Mouse (Mus musculus): Measurements from ENCODE around the gene Gzmf.
A peak's percentile ranks its signal among the peaks of the same experiment; 100 is the strongest.
"Not testable (repeated sequence)": the region's sequence is repeated elsewhere in the genome, so short reads cannot be mapped to it uniquely, and the experiment has no call there.

The Gzmf gene

DNA sequence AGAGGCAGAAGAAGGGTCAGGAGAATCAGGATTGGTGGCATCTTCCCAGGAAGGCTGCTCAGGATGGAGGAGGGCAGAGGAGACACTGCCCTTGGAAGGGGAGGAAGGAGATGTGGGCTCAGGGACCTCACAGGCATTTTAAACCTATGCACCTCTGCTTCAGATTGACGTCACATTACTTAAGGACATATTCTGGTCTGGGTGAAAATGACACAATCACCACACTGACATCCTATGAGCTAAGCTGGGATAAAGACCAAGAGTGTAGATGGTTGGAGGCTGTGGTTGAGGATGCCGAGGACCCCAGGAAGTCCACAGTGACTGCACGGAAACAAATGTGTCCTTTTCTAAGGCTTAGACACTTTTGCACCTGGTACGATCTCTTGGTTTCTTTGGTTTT is at the start of gene Gzmf:
Gene Gzmf, minus strand, starts transcription at position 101 of the 400 bp plus-strand sequence.
- DNase-seq (ENCODE audit: low spot score) = no peak

DNA sequence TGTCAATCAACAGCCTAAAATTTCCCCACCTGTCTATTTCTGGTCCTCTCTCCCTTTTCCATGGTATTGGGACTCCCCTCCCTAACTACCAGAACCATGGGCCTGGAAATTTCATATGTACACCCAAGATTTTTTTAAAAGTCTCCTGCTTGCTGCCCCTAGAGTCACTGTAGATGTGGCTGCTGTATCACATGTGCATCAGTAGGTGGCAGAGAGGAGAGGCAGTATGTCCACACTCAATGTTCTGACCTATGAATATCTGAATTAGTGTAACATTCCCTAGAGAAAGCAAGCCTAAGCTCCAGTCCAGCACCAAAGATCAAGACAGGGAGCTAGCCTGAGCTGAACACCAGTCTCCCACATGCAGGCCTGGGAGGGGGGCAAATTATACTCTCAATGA is 29.2 kb upstream of the Gzmf start:
- no peak for DNase-seq (ENCODE audit: low spot score)

DNA sequence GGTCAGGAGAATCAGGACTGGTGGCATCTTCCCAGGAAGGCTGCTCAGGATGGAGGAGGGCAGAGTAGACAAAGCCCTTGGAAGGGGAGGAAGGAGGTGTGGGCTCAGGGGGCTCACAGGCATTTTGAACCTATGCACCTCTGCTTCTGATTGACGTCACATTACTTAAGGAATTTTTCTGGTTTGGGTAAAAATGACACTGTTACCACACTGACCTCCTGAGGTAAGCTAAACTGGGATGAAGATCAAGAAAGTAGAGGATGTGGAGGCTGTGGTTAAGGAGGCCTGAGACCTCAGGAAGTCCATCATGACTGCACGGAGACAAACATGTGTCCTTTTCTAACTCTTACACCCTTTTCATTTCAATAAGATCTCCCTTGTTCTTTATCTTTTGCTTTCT is 23.3 kb upstream of the Gzmf start, which contains the start of gene Gzmc:
Gene Gzmc, minus strand, starts transcription at position 101 of the 400 bp plus-strand sequence.
- no peak for DNase-seq (ENCODE audit: low spot score)

DNA sequence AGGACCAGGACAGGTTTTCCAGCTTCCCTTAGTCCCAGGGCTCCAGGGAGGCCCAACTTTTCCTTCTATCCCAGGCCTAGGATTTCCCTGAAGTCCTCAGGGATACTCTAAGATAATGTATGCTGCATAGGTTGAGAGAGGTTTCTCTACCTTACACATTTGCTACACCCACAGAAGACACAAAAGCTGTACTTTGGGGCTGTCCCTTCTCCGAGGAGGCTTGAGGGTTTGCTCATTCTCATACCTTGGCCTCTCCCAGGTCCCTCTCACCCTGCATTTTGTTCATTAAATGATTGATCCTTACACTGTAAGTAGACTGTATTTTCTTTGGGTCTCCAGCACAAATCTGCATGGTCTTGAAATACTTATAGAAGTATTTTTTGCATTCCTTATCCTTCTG is 5.6 kb downstream of the Gzmf start:
- no peak for DNase-seq (ENCODE audit: low spot score)

DNA sequence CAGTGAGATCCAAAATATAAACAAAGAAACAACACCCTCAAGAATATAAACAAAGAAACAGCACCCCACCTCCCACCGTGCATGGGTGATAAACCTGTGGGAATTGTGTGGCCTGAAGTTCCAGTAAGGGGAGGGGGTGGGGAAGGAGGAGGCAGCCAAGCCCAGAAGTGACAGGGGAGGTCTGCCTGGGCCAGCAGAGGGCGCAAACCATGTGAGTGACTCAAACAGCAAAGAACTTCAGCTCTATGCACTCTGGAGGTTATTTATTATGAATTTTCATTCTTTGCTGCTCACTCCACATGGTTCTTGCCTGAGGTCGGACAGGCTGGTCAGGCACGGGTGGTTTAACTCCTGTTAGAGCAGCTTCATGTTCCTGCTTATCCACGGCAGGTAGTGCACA is 6.2 kb downstream of the Gzmf start:
- DNase-seq (ENCODE audit: low spot score) = not testable (repeated sequence)

DNA sequence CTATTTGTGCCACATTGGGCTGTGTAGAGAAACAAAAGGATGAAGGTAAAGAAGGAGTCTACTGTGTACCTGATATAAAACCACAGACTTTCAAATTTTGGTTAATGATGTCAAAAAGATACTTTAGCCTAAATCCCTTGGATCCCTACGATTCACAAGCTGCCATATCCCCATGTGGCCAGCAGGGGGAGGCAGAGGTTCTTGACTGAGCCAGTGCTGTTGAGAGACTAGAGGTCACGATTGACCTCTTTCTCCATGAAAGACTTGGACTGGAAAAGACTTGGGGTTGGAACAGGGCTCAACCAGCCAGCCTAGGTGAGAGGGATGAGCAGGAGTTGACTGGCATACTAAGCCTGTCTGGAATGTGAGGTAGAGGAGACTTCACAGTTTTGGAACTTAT is 7.2 kb downstream of the Gzmf start:
- DNase-seq (ENCODE audit: low spot score) = peak; percentile 52

DNA sequence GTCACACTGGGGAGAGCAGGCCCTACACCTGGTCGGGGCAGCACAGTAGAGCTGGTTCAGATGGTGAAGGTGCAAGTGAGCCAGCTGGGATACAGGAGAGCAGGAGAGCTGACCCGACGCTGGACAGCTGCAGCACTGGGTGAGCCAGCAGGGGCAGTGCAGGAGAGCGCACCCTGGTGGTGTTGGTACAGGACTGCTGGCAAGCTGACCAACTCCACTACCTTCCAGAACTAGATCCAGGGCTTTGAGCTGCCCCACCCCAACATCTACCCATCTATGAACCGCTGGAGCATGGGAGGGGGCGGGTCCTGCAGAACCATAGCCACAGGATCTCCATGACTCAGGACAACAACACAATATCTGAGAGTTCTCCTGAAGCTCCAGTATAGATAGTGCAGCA is 24.3 kb downstream of the Gzmf start:
- DNase-seq (ENCODE audit: low spot score) = no peak

DNA sequence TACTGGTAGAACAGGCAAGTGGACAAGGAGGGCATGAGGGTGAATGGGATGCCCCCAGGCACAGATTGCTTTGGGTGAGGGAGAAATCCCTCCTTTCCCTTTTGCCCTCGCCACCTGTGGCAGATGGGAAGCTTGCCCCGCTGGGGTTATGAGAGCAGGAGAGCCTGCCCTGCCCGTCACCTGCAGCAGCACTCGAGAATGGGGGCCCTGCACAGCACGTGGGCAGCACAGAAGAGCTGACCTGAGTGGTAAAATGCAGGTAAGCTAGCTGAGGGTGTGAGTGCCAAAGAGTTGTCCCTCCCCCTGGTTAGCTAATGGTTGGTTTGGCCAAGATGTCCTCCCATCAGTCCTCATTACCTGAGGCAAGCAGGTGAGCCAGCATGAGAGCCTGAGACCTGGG is 24.7 kb downstream of the Gzmf start:
- no peak for DNase-seq (ENCODE audit: low spot score)

DNA sequence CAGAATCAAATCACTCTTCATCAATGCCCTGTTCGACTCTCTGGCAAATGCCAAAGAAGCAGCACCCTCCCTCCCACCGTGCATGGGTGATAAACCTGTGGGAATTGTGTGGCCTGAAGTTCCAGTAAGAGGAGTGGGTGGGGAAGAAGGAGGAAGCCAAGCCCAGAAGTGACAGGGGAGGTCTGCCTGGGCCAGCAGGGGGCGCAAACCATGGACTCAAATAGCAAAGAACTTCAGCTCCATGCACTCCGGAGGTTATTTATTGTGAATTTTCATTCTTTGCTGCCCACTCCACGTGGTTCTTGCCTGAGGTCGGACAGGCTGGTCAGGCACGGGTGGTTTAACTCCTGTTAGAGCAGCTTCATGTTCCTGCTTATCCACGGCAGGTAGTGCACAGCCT is 33.6 kb downstream of the Gzmf start:
- DNase-seq (ENCODE audit: low spot score) = peak; percentile 9

DNA sequence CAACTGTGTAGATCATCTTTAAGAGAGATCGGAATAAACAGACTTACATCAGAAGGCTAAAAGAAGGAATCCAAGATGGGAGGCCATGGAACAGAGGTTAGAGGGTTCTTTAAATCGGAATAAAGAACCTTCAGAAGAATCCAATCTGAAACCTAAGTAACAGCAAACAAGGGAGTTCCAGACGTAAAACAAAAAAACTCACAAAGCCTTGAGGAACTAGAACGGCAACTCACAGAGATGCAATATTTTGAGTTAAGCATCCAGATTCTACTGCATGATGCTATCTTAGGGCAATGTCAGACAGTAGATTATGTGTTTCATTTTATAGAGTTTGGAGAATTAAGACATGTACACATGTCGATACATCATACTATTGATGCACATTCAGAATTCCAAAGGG is 36.7 kb downstream of the Gzmf start, which contains the start of gene Gzmn:
Gene Gzmn, minus strand, starts transcription at position 101 of the 400 bp plus-strand sequence.
- no peak for DNase-seq (ENCODE audit: low spot score)

DNA sequence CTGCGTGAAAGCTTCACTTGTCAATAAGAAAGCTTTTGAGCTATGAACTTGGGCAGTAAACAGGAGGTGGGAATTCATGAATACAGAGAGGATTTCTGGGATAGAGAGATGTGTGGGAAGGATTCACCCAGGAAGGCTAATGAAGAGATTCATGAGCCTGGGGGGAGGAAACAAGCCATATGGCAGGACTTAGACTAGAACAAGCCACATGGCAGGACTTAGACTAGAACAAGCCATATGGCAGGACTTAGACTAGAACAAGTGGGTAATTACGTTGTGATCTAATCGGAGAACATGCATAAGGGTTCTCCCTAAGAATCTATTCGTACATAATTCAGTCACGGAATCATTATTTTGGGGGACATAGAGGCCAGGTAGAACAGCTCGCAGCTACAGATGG is 37.8 kb downstream of the Gzmf start:
- no peak for DNase-seq (ENCODE audit: low spot score)

DNA sequence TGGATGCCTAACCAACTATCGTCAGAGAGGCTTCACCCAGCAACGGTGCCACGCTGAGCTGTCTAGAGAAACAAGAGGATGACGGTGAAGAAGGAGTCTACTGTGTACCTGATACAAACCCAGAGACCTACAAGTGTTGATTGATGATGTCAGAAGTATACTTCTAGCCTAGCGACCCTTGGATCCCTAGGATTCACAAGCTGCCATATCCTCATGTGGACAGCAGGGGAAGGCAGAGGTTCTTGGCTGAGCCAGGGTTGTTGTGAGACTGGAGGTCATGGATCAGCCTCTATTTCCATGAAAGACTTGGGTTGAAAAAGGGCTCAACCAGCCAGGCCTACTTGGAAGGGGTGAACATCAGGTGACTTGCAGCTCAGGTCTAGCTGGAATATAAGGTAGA is 38.5 kb downstream of the Gzmf start:
- DNase-seq (ENCODE audit: low spot score) = no peak

DNA sequence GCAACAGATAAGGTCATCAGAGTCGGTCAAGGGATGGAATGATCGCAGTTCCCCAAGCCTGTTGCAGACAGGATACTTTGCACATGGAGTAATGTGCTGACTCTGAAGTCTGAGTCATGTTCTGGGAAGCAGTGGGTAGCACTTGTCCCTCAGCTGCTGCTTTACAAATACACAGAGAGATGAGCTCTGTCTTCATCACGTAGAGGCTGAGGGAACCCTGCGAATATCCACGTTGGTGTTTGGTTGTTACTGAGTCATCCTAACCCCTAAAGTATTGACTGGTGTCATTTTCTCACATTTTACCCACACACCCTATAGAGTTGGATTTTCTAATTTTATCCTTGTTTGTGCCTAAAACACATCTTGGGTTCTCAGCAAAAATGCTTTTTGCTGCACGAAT is 43.2 kb downstream of the Gzmf start:
- no peak for DNase-seq (ENCODE audit: low spot score)

DNA sequence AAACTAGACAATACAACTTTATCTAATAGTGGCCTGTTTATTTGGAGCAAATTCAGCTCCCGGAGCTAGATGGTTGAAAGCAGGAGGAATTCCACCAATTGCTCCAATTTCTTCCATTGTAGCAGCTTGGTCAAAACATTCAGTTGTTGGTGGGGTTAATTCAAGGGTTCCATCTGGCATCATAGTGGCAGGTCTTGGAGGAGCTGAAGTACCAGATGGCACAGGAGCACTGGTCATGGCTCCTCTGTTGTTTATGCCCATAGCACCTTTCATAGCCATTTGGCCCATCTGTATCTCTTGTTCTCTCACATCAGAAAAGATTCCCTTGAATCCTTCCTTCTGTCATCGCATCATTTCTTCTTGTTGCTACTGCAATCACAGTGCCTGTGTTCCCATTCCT is 49.1 kb downstream of the Gzmf start:
- no peak for DNase-seq (ENCODE audit: low spot score)

DNA sequence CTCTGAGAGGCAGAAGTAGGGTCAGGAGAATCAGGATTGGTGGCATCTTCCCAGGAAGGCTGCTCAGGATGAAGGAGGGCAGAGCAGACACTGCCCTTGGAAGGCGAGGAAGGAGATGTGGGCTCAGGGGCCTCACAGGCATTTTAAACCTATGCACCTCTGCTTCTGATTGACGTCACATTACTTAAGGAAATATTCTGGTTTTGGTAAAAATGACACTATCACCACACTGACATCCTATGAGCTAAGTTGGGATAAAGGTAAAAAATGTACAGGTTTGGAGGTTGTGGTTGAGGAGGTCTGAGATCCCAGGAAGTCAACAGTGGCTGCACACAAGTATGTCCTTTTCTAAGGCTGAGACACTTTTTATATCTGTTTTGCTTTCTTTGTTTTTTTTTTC is 51.7 kb downstream of the Gzmf start, which contains the start of gene Gzmg:
Gene Gzmg, minus strand, starts transcription at position 101 of the 400 bp plus-strand sequence.
- not testable (repeated sequence) for DNase-seq (ENCODE audit: low spot score)

DNA sequence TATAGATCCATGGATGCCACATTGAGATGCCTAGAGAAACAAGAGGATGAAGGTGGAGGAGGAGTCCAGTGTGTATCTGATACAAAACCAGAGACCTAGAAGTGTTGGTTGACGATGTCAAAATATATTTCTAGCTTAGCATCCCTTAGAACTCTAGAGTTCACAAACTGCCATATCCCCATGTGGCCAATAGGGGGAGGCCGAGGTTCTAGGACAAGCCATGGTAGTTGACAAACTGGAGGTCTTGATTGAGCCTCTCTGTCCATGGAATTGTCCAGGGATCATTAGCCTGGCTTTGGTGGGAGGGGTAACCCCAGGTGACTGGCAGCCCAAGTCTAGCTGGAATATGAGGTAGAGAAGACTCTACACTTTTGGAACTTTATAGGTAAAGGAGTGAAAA is 55.9 kb downstream of the Gzmf start:
- no peak for DNase-seq (ENCODE audit: low spot score)

All from c-Kit-positive CD71-positive TER-119-positive erythroid progenitor cells, embryonic 14.5 days (primary cell).